Mouse (Mus musculus) midbrain, embryonic 10.5 days (tissue): ENCODE results near the gene Dgkb. TPM values are rescaled to one million over a fixed set of nuclear protein-coding genes. Genes with fewer than 3 reads are reported as not detected.

Experiments
- DNase-seq: peaks from one replicate; pipeline ENCODE4 v3.0.0-alpha.2; 2017; ENCODE audit warnings: low spot score
- H3K27ac ChIP-seq: fragments of 300-500 bp; sonication (generic); replicated peaks from 2 replicates; pipeline ENCODE4 v1.5.1; 2016; ENCODE audit warnings: mild to moderate bottlenecking
- H3K27me3 ChIP-seq: fragments of 300-500 bp; sonication (generic); 2 replicates; pipeline ENCODE4 v1.6.1; 2016; ENCODE audit warnings: low read depth, mild to moderate bottlenecking; ENCODE audit not compliant: poor library complexity, severe bottlenecking
- H3K36me3 ChIP-seq: fragments of 300-500 bp; sonication (generic); 2 replicates; pipeline ENCODE4 v1.6.1; 2016; ENCODE audit warnings: mild to moderate bottlenecking, moderate library complexity
- H3K4me1 ChIP-seq: fragments of 300-500 bp; sonication (generic); 2 replicates; pipeline ENCODE4 v1.6.1; 2016
- H3K4me3 ChIP-seq: fragments of 300-500 bp; sonication (generic); 2 replicates; pipeline ENCODE4 v1.5.1; 2016; ENCODE audit warnings: mild to moderate bottlenecking, moderate library complexity
- H3K9me3 ChIP-seq: fragments of 300-500 bp; sonication (generic); replicated peaks from 2 replicates; pipeline ENCODE4 v1.6.1; 2016; ENCODE audit warnings: mild to moderate bottlenecking
- WGBS: fragments of 180-500 bp; shearing (Covaris S2); methylation state at CpG from one replicate; pipeline ENCODE4 v1.1.7; 2016; 5-methylcytosine and 5-hydroxymethylcytosine counted together
- polyA plus RNA-seq: library from polyadenylated mRNA; unstranded; fragments of >200 nt; fragmentation: Nextera tagmentation; extraction: Ambion mirVana; gene quantifications from 2 replicates; pipeline ENCODE4 v1.2.1, GENCODE M21; 2016

The Dgkb gene
- polyA plus RNA-seq, 1 experiment from 2014 or later, result 0.26 TPM

DNA sequence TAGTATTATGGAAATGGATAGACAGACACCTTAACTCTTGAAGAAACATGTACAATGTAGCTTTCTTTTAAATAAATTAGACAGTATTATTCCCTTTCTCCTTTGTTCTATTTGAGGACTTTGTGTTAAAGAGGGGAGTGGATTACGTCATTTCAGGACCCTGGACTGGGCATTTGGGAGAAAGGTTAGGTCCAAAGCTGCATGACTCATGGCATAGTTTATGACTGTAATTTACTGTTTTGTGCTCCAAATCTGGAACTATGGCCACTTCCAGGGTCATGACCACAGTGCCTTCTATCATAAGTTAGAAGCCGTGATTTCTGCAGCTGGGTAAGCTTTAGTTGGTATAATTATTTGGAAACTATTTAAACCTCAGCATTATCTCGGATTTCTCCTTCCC lies 294.4 kb downstream of the Dgkb start:
- Histone ChIP-seq H3K9me3 (no peaks in the 10 kb centered on the region), H3K27ac (no peak overlapping the region), H3K36me3 (no peaks in the 10 kb centered on the region), H3K4me1 (no peaks in the 10 kb centered on the region), H3K4me3 (no peak overlapping the region), H3K27me3 (no peaks in the 10 kb centered on the region)
- WGBS, result 94% methylated on average over 3 of the region's 3 CpGs
- DNase-seq, result no peak

- no peak overlapping the region for H3K4me3 ChIP-seq
- H3K27me3 ChIP-seq, result no peaks in the 10 kb centered on the region
- H3K4me1 ChIP-seq, result no peaks in the 10 kb centered on the region
- DNase-seq, result no peak
- no peak overlapping the region for H3K27ac ChIP-seq
- H3K36me3 ChIP-seq, result no peaks in the 10 kb centered on the region
- WGBS, result 78% methylated on average over 1 of the region's 1 CpGs
- H3K9me3 ChIP-seq, result no peaks in the 10 kb centered on the region
Observed at GRCm38 (mm10) chr12:38114990-38115615, 297.6 kb downstream of the Dgkb start.

DNA sequence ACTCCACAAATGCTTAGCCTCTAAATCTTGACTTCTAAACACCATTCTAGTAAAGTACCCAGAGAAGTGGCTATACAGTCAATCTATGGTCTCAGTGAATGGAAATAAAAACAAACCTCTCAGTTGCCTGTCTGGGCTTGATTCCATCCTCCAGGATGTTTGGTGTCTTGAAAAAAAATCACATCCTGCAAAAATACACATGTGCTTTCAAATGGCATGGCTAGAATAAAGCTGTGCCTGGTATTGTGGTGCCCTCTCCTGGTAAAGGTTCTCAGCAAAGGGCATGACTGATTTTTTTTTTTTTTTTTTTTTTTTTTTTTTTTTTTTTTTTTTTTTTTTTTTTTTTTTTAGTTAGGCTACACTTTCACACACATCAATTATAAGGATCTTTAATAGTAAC lies 306.0 kb downstream of the Dgkb start:
- H3K4me3 ChIP-seq, result no peak overlapping the region
- H3K27me3 ChIP-seq, result no peaks in the 10 kb centered on the region
- no peaks in the 10 kb centered on the region for H3K9me3 ChIP-seq
- no peaks in the 10 kb centered on the region for H3K4me1 ChIP-seq
- H3K27ac ChIP-seq, result no peak overlapping the region
- DNase-seq, result no peak
- no peaks in the 10 kb centered on the region for H3K36me3 ChIP-seq

GRCm38 (mm10) chr12:38125297-38125696 lies 307.8 kb downstream of the Dgkb start:
- Histone ChIP-seq H3K36me3 (no peaks in the 10 kb centered on the region), H3K4me1 (no peaks in the 10 kb centered on the region), H3K27ac (no peak overlapping the region), H3K27me3 (no peaks in the 10 kb centered on the region), H3K9me3 (no peaks in the 10 kb centered on the region), H3K4me3 (no peak overlapping the region)
- WGBS, result 87% methylated on average over 4 of the region's 4 CpGs
- DNase-seq, result no peak

GRCm38 (mm10) chr12:38130209-38130915 lies 312.8 kb downstream of the Dgkb start:
- 70% methylated on average over 9 of the region's 9 CpGs for WGBS

DNA sequence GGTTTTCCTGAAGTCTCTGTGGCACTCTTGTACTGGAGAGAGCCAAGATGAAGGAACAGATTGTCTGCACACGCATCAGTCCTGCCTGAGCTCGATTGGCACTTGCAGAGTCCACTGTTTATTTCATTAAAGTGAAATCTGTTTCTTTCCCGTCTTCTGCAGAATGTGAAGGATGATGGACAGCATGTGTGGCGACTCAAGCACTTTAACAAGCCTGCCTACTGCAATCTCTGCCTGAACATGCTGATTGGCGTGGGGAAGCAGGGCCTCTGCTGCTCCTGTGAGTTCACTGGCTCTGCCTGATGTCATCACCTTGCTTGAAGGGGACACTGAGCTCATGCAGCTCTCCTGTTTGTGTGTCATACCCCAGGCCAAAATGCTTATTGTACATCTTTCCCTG lies 318.9 kb downstream of the Dgkb start:
- DNase-seq, result no peak
- H3K4me1 ChIP-seq, result no peaks in the 10 kb centered on the region
- 86% methylated on average over 5 of the region's 5 CpGs for WGBS
- H3K27me3 ChIP-seq, result no peaks in the 10 kb centered on the region
- H3K36me3 ChIP-seq, result no peaks in the 10 kb centered on the region
- H3K9me3 ChIP-seq, result no peaks in the 10 kb centered on the region
- no peak overlapping the region for H3K4me3 ChIP-seq
- no peak overlapping the region for H3K27ac ChIP-seq

More at GRCm38 (mm10) chr12:38130209-38130915, 312.8 kb downstream of the Dgkb start:
- Histone ChIP-seq H3K4me3 (no peak overlapping the region), H3K4me1 (no peaks in the 10 kb centered on the region), H3K9me3 (no peaks in the 10 kb centered on the region), H3K36me3 (no peaks in the 10 kb centered on the region), H3K27ac (no peak overlapping the region), H3K27me3 (no peaks in the 10 kb centered on the region)
- DNase-seq, result no peak

- no peaks in the 10 kb centered on the region for H3K36me3 ChIP-seq
- no peak overlapping the region for H3K27ac ChIP-seq
- H3K9me3 ChIP-seq, result no peaks in the 10 kb centered on the region
- H3K4me3 ChIP-seq, result no peak overlapping the region
- no peaks in the 10 kb centered on the region for H3K27me3 ChIP-seq
- H3K4me1 ChIP-seq, result no peaks in the 10 kb centered on the region
- DNase-seq, result no peak
Observed at GRCm38 (mm10) chr12:38140039-38140438, 322.5 kb downstream of the Dgkb start.

DNA sequence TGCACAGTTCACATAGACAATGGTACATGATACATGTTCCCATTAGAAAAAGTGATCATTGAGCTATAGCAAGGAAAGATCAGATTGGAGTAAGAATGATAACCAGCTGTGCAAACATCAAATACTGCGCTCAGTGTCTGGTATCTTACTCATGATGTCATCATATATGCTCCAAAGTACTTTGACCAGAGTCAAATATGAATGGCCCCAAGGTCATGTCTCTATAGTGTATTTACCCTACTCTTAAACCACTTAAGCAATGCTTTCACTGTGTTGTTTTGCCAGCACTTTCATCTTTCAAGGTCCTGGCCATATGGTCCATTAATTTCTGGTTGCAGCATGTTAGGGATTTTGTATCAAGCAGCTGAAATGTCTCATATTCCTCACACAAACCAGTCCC lies 415.1 kb downstream of the Dgkb start:
- no peak overlapping the region for H3K27ac ChIP-seq
- no peaks in the 10 kb centered on the region for H3K9me3 ChIP-seq
- no peak for DNase-seq
- H3K36me3 ChIP-seq, result no peaks in the 10 kb centered on the region
- 86% methylated on average over 1 of the region's 1 CpGs for WGBS
- no peak overlapping the region for H3K4me3 ChIP-seq
- no peaks in the 10 kb centered on the region for H3K27me3 ChIP-seq
- H3K4me1 ChIP-seq, result no peaks in the 10 kb centered on the region

DNA sequence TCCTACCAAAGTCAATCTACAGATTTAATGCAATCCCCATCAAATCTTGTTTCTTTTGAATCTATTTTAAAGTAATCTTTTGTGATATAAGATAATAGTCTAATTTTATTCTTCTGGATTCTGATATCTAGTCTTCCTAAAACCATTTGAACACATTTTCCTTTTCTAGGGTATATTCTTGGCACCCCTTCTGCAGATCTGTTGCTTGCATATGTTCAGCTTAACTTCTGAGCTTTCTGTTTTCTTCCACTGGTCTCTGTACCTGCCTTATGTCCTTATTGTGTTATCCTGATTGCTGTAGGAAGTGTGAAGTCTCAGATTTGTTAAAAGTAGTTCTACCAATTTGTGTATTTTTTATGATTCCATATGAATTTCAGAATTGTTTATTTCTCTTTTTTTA lies 451.3 kb downstream of the Dgkb start:
- H3K27ac ChIP-seq, result no peak overlapping the region
- DNase-seq, result no peak

DNA sequence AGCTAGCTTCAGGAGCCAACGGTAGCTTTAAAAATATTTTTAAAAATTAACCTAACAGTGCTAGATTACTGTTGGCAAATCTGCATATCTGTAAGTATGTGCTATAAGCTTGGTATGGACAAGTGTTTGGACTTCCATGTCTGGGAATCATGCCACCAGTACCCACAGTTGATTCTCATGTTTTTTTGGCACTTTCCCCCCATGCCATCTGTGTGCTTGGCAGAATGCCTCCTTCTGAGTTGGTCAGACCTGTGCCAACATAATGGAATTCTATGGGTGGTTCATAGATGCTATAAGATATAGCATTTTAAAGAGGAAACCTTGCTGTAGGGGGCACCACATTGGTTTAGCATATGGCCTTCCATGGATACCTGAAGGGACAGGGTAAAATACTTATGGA lies 484.0 kb downstream of the Dgkb start:
- WGBS, result 94% methylated on average over 1 of the region's 1 CpGs
- H3K9me3 ChIP-seq, result no peaks in the 10 kb centered on the region
- no peaks in the 10 kb centered on the region for H3K27me3 ChIP-seq
- DNase-seq, result no peak
- H3K27ac ChIP-seq, result no peak overlapping the region
- H3K4me3 ChIP-seq, result no peak overlapping the region
- H3K36me3 ChIP-seq, result no peaks in the 10 kb centered on the region
- H3K4me1 ChIP-seq, result peaks cover 10% of the 10 kb centered on the region

More for the DNA sequence above, 451.3 kb downstream of the Dgkb start:
- Histone ChIP-seq H3K9me3 (no peaks in the 10 kb centered on the region), H3K27me3 (no peaks in the 10 kb centered on the region), H3K36me3 (no peaks in the 10 kb centered on the region), H3K4me1 (no peaks in the 10 kb centered on the region), H3K4me3 (no peak overlapping the region)

- DNase-seq, result peak; percentile 20
- H3K4me1 ChIP-seq, result peaks cover 10% of the 10 kb centered on the region
- no peaks in the 10 kb centered on the region for H3K9me3 ChIP-seq
- H3K27ac ChIP-seq, result peak overlapping the region; percentile 77
- no peaks in the 10 kb centered on the region for H3K27me3 ChIP-seq
- WGBS, result 39% methylated on average over 3 of the region's 3 CpGs
- no peak overlapping the region for H3K4me3 ChIP-seq
- H3K36me3 ChIP-seq, result no peaks in the 10 kb centered on the region
Observed at GRCm38 (mm10) chr12:38303841-38304240, 486.3 kb downstream of the Dgkb start.

GRCm38 (mm10) chr12:38304245-38304644 lies 486.7 kb downstream of the Dgkb start:
- H3K27ac ChIP-seq, result peak overlapping the region; percentile 77
- DNase-seq, result no peak

GRCm38 (mm10) chr12:38309885-38310284 lies 492.4 kb downstream of the Dgkb start:
- no peaks in the 10 kb centered on the region for H3K9me3 ChIP-seq
- H3K36me3 ChIP-seq, result no peaks in the 10 kb centered on the region
- no peaks in the 10 kb centered on the region for H3K27me3 ChIP-seq
- H3K4me1 ChIP-seq, result no peaks in the 10 kb centered on the region
- no peak for DNase-seq
- H3K4me3 ChIP-seq, result no peak overlapping the region
- H3K27ac ChIP-seq, result no peak overlapping the region

More at GRCm38 (mm10) chr12:38304245-38304644, 486.7 kb downstream of the Dgkb start:
- no peaks in the 10 kb centered on the region for H3K27me3 ChIP-seq
- H3K4me1 ChIP-seq, result peaks cover 10% of the 10 kb centered on the region
- 83% methylated on average over 3 of the region's 3 CpGs for WGBS
- no peak overlapping the region for H3K4me3 ChIP-seq
- no peaks in the 10 kb centered on the region for H3K9me3 ChIP-seq
- H3K36me3 ChIP-seq, result no peaks in the 10 kb centered on the region
